Mouse (Mus musculus) granulocyte monocyte progenitor cell, adult 5-6 weeks (primary cell): ENCODE data around the gene Tmem221. TPM values are rescaled to one million over a fixed set of nuclear protein-coding genes. Genes with fewer than 3 reads are reported as not detected.
A peak's percentile ranks its signal among the peaks of the same experiment; 100 is the strongest.
"Not testable (repeated sequence)": the region's sequence is repeated elsewhere in the genome, so short reads cannot be mapped to it uniquely, and the experiment has no call there.

ENCODE experiments used
- ATAC-seq: replicated peaks from 2 replicates; pipeline ENCODE4 v1.8.0; 2016; ENCODE audit warnings: mild to moderate bottlenecking, moderate TSS enrichment, inconsistent platforms; ENCODE audit not compliant: poor library complexity, severe bottlenecking
- total RNA-seq, 2 experiments: library from RNA; stranded (forward) in 1 of 2; stranded (reverse) in 1 of 2; fragments of 200-712, 200-1000 nt in 1 of 2; fragments of >200 nt in 1 of 2; fragmentation: Nextera tagmentation in 1 of 2; gene quantifications; 2 replicates each; pipeline ENCODE4 v1.2.3; 2014 to 2017

The Tmem221 gene
- total RNA-seq, 2 experiments from 2014 or later: not detected

GRCm38 (mm10) chr8:71554644-71555043, 4.0 kb downstream of the Tmem221 start:
- no peak for ATAC-seq

- ATAC-seq: no peak
These were observed 4.7 kb downstream of the Tmem221 start for GRCm38 (mm10) chr8:71554001-71554400.

GRCm38 (mm10) chr8:71552770-71553169, 5.9 kb downstream of the Tmem221 start:
- ATAC-seq: no peak

DNA sequence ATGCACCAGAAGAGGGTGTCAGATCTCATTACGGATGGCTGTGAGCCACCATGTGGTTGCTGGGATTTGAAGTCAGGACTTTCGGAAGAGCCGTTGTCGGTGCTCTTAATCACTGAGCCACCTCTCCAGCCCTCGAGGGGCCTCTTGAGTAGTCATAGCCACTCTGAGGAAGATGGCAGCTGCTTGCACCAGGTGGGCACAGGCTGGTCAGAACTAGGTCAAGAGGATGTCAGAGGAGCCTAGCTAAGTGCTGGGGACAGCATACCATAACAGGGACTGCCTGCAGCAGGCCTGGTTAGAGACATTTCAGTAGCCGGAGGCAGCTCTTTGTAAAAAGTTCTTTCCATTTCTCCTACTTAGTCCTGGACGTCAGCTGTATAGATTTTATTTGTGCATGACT, 7.9 kb downstream of the Tmem221 start:
- no peak for ATAC-seq

DNA sequence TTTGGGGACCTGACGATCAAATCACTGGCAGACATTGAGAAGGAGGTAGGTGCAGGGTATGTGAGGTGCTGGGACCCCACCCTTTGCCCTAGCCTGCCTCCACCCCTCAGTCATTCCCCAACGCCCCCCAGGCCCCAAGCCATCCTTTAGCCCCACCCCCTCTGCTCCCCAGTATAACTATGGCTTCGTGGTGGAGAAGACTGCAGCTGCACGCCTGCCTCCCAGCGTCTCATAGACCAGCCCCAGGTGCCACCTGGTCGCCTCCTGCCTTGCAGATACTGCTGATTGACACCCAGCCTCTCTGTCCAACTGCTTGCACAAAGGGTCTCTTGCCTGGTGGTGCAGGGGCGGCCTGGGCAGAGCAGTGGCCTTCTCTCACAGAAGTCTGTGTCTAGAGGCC, 11.1 kb downstream of the Tmem221 start:
- no peak for ATAC-seq

DNA sequence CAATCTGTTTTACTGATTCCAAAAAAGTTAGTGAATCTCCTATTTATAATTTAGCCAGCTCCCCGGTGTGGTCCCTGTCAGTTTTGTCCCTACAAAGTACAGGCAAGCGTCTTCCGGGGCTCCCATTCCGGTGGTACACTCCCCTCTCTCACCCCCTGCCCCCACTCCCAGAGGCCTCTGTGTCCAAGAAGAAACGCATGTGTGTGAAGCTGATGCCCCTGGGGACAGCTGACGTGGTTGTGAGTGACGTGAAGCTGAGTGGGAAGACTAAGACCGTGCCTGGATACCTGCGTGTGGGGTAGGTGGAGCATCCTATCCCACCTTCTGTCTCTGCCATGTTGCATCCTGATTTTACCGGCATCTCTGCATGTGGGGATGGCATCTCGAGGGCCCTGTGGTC, 13.6 kb downstream of the Tmem221 start:
- no peak for ATAC-seq

GRCm38 (mm10) chr8:71543755-71544154, 14.9 kb downstream of the Tmem221 start:
- no peak for ATAC-seq

DNA sequence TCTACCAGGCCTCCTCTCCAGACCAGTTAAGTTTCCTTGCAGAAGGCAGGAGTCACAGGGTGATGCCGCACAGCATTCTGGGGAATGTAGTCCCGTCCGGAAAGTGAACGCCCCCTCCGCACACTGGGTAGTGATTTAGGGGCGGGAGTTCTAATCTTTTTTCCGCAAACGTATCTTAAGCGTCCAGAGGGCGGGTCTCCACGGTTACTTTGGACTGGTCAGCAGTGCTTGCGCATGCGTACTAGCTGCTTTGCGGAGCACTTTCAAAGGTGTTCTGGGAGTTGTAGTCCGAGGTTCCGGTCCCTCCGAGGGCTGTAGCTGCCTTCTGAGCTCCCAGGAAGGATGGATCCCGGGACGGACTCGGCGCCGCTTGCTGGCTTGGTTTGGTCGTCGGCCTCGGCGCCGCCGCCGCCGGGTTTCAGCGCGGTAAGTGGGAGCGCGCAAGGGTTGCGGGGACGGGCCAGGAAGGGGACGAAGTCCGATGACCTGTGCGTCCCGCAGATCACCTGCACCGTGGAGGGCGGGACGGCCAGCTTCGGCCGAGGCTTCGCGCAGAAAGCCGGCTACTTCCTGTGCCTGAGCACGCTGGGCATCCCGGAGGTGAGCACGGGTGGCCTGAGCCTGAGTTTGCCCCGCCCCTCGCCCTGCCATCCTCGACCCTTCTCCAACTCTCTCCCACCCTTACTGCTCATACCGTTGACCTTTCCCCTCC, 15.9 kb downstream of the Tmem221 start, which contains the start of gene Mvb12a:
Gene Mvb12a, plus strand, starts transcription at position 291 of the 712 bp plus-strand sequence.
- ATAC-seq: peak; percentile 96

DNA sequence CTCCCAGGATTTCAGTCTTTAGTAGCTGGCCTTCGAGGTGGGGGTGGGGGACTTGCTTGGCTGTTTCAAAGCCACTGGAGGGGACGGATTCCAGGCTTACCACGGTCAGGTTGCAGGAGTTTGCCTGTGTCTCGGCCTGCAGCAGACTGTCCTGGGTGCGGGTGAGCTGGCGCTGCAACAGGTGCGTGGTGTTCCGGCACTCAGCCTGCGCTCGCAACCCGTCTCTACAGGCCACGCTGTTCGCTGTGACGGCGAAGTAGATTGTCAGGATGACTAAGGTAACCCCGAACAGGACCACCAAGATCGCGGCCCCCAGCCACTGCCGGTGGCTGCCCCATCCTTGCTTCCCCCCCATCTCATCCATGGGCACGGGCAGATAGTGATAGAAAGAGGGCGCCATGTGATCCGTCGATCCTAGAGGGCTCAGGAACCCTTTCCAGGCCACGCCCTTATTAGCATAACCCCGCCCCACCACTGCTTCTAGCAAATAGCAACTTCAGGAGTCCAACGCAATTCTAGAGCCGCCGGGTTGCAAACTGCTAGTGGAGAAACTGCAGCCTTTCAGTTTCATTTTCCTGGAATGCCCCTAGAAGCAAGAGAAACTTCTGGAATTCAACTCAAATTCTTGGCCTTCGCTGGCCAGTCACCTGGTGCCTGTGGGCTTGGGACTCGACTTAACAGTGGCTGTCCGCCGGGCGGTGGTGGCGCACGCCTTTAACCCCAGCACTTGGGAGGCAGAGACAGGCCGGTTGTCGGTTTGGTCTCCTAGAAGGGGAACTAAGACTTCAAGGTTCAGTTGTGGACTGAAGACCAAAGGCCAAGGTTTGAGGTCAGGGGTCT, 21.4 kb downstream of the Tmem221 start, which contains the start of gene Bst2:
Gene Bst2, minus strand, starts transcription at position 429 of the 840 bp plus-strand sequence.
- peak; percentile 90 for ATAC-seq

DNA sequence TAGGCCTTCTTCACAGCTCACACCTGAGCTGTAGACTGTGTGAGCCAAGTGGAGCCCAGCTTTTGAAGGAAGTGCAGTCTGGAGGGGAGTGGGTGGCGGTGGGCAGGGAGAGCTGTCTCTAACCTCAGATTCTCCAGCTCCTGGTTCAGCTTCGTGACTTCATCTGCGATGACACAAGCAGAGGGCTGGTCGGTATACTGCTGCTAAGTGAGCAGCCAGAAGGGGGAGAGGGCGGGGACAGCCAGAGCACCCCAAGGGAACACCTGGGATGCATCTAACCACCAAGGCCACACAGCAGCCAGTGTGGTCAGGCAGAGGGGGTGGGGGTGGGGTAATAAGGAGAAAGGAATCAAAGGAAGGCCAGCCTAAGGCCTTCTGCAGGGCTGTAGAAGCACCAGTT, 23.0 kb downstream of the Tmem221 start:
- peak; percentile 46 for ATAC-seq

DNA sequence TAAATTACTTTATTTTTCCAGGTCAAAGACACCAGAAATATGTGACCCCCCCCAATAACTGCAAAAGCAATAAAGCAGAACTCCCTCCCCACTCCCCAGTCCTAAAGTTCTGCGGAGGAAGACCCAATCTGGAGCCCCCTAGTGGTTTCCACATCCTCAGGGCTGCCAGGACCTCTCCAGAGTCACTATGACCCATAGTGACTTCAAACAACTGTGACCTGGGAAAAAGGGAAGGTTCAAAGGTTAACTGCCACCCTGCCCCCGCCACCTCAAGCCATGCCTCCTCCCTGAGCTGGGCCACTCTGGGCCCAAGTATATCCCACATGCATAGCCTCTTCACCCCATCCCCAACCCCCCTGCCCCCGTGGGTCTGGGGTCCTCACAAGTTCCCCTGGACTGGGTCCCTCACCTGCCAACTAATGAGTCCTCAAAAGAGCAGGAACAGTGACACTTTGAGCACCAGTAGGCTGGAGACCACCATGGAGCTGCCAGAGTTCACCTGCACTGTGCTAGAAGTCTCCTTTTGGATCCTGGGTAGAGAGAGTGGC, 24.3 kb downstream of the Tmem221 start:
- no peak for ATAC-seq

- ATAC-seq: not testable (repeated sequence)
These were observed 27.8 kb downstream of the Tmem221 start for GRCm38 (mm10) chr8:71530735-71531467.

DNA sequence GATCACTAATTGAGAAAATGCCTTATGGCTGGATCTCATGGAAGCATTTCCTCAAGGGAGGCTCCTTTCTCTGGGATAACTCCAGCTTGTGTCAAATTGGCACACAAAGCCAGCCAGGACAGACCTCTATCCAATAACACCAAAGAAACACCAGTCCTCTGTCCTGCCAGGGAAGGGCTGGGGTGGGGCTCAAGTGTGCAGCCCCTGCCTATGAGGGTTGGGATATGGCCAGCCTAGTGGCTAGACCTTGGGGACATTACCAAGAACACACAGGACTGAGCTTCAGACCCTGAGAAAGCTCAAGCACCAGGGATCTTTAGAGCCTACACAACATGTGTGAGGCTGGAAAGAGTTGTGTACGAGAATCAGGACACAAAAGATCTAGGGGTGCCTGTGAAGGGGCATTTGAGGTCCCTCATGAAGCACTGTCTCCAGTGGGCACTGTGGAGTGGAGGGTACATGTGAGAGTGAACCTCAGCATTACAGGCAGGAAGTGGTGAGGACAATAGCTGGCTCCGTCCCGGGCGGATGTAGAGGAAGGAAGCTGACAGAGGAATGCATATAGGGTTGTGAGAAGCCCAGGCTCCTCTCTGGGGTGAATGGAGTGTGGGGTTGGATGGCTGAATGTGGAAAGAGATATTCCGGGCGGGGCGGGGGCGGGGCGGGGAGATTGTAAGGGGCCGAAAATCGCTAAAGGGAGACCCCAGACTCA, 30.2 kb downstream of the Tmem221 start:
- ATAC-seq: peak; percentile 93

GRCm38 (mm10) chr8:71527162-71527870, 31.4 kb downstream of the Tmem221 start:
- no peak for ATAC-seq

- no peak for ATAC-seq
These were observed 32.4 kb downstream of the Tmem221 start for GRCm38 (mm10) chr8:71526272-71526671.

- no peak for ATAC-seq
These were observed 33.2 kb downstream of the Tmem221 start, which contains the start of gene Ccdc194 for GRCm38 (mm10) chr8:71525226-71526050. Gene Ccdc194, minus strand, starts transcription at chr8:71525711.

- ATAC-seq: peak; percentile 98
These were observed 37.0 kb downstream of the Tmem221 start for GRCm38 (mm10) chr8:71521634-71522033.
